Mouse (Mus musculus): ENCODE measurements around the gene 1190005I06Rik. TPM values are rescaled to one million over a fixed set of nuclear protein-coding genes. Genes with fewer than 3 reads are reported as not detected.

1190005I06Rik gene
- 5.2 and 5.7 TPM in 2 replicates for polyA plus RNA-seq (2016; fragmentation: Nextera tagmentation; extraction: Ambion mirVana)

DNA sequence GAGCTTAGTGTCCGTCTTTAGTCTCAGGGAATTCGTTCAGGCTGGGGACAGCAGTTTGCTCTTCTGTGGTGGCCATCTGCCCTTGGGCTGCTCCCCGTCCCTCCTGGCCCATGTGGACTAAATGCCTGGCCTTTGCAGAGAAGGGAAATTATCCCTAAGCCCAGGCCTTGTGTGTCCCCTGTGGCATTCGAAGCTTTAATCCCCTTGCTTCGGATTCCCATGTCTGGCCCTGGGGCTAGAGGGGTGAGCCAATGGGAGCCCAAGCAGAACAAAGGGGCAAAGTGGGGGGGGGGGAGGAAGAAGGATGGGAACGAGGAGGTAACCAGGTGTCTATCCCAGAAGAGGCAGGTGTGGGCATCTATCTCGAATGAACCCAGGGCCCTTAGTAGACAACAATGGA, at the start of gene 1190005I06Rik:
1190005I06Rik (minus strand) TSS at position 101 of the 400 bp plus-strand sequence.
- no peak within 1 kb of the TSS for H3K4me2 ChIP-seq (replicated peaks)
- no peaks in the 10 kb centered on the region for H3K36me3 ChIP-seq
- no peaks in the 10 kb centered on the region for H3K27me3 ChIP-seq
- no peaks in the 10 kb centered on the region for H3K4me1 ChIP-seq
- H3K9ac ChIP-seq (replicated peaks), result no peak within 1 kb of the TSS
- WGBS, result 30% methylated on average over 7 of the region's 7 CpGs
- no peak for ATAC-seq (ENCODE audit: low FRiP score, low read depth)
- H3K9me3 ChIP-seq, result no peaks in the 10 kb centered on the region
- H3K27ac ChIP-seq (replicated peaks), result no peak within 1 kb of the TSS
- H3K4me3 ChIP-seq, result no peak within 1 kb of the TSS

DNA sequence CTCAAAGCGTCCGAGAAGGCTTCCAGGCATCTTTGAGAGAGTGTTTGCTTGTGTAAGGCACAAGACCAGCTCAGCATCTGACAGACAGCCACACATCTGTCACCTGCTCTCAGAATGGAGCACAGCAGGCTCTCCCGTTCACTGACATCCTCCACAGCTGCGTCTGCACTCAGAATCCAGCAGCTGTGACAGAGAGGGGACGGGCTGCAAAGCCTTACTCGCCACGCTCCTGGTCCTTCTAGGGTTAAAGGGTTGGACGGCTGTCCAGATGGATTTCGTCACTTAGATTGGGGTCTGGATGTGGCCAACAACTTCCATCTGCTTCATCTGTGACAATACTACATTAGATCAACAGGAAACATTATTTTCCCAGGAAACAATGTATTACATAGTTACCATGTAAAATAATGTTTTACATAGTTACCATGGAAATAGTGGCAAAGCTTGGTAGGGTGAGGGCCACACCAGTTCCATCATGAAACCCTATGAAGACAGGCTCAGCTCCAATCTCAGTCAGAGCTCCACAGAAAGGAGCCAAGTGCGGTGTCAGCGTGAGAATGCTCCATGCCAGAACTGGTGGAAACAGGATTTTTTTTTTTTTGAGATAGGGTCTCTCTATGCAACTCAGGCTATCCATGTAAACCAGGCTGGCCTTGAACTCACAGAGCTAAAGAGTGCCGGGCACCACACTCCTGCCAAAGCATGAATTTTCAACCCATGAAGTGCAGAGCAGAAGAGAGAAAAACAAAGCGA, 49.1 kb upstream of the 1190005I06Rik start:
- ATAC-seq (ENCODE audit: low FRiP score, low read depth), result no peak
- H3K4me2 ChIP-seq (replicated peaks), result no peak overlapping the region
- 0 out of 2 replicates have a peak, but pooled peaks cover 4% of the 10 kb centered on the region for H3K27me3 ChIP-seq
- H3K9ac ChIP-seq (replicated peaks), result no peak overlapping the region
- 66% methylated on average over 13 of the region's 13 CpGs for WGBS
- H3K36me3 ChIP-seq, result no peaks in the 10 kb centered on the region
- H3K4me1 ChIP-seq, result no peaks in the 10 kb centered on the region
- no peak overlapping the region for H3K4me3 ChIP-seq
- H3K27ac ChIP-seq (replicated peaks), result no peak overlapping the region; the same call in 1 of the 2 replicates
- H3K9me3 ChIP-seq, result no peaks in the 10 kb centered on the region

DNA sequence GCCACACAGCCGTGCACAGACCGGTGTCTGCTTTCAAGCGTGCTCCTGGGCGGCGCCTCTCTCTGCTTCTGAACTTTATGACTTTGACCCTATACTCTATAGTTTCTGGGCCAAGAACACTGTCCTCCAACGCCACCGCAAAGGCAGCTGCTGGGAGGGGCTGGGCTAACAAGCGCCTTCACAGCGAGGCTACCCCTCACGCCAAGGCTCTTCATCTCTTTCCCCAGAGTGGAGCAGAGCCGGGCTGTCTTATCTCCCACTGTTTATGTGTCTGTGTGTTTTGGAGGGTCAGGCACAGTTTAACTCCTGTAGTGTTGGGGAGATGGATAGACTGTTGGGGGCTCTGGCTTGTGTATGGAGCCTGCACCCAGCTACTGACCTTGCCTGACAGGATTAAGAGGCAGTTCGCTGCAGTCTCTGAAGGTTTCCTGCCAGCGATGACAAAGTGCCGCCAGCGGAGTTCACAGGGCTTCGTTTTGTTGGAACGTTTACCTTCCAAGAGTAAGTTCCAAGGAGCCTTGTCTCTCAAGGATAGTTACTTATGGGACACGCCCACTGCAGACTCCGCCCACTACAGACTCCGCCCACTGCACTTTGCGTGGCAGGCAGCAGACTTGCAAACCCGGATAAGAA, 46.5 kb upstream of the 1190005I06Rik start:
- Histone ChIP-seq H3K36me3 (no peaks in the 10 kb centered on the region), H3K4me1 (no peaks in the 10 kb centered on the region), H3K27me3 (no peaks in the 10 kb centered on the region), H3K4me2 (replicated peaks) (no peak overlapping the region), H3K9ac (replicated peaks) (no peak overlapping the region), H3K4me3 (no peak overlapping the region), H3K27ac (replicated peaks) (no peak overlapping the region), H3K9me3 (no peaks in the 10 kb centered on the region)
- 57% methylated on average over 22 of the region's 22 CpGs for WGBS
- no peak for ATAC-seq (ENCODE audit: low FRiP score, low read depth)

DNA sequence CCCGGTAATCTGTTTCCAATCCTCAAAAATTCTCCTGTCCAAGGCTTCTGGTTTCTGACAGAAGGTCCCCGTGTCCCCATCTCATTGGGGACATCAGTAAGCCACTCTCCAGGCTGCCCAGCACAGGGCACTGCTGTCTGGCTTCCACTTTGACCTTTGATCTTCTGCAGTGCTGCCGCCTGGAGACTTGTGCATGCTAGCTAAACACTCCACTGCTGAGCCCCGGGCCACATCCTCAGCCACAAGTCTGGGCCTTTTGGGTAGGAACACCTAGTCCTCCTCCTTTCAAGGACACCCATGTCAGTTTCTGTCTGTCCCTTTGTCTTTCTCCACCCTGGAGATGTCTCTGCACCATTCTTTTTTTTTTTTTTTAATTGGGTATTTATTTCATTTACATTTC, 45.5 kb upstream of the 1190005I06Rik start:
- 72% methylated on average over 4 of the region's 4 CpGs for WGBS
- no peak for ATAC-seq (ENCODE audit: low FRiP score, low read depth)
- no peak overlapping the region for H3K4me2 ChIP-seq (replicated peaks)
- H3K27ac ChIP-seq (replicated peaks), result no peak overlapping the region
- H3K4me3 ChIP-seq, result no peak overlapping the region
- H3K9me3 ChIP-seq, result no peaks in the 10 kb centered on the region
- no peak overlapping the region for H3K9ac ChIP-seq (replicated peaks)
- H3K36me3 ChIP-seq, result no peaks in the 10 kb centered on the region
- no peaks in the 10 kb centered on the region for H3K4me1 ChIP-seq
- no peaks in the 10 kb centered on the region for H3K27me3 ChIP-seq

DNA sequence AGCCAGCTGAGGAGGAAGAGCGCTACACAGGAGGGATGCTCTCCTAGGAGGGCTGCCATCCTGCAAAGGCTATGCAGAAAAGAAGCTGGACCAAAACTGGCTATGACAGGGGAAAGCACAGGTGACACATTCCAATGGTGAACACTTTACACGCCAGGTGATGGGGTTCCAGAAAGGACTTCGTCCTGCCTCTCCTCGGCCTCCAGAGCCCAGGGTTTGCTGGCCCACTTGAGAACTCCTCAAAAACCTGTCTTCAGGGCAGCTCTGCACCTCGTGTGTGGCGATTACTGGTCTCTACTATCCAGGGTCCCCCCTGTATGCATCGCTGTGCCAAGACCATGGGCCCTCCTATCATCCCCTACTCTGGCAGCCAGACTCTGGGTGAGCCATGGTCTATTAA, 41.1 kb upstream of the 1190005I06Rik start:
- Histone ChIP-seq H3K4me2 (replicated peaks) (no peak overlapping the region), H3K4me3 (no peak overlapping the region), H3K9me3 (no peaks in the 10 kb centered on the region), H3K27ac (replicated peaks) (no peak overlapping the region), H3K4me1 (no peaks in the 10 kb centered on the region), H3K9ac (replicated peaks) (no peak overlapping the region), H3K36me3 (no peaks in the 10 kb centered on the region), H3K27me3 (peaks cover 4% of the 10 kb centered on the region; the same call in 1 of the 2 replicates)
- no peak for ATAC-seq (ENCODE audit: low FRiP score, low read depth)
- WGBS, result 83% methylated on average over 7 of the region's 7 CpGs

DNA sequence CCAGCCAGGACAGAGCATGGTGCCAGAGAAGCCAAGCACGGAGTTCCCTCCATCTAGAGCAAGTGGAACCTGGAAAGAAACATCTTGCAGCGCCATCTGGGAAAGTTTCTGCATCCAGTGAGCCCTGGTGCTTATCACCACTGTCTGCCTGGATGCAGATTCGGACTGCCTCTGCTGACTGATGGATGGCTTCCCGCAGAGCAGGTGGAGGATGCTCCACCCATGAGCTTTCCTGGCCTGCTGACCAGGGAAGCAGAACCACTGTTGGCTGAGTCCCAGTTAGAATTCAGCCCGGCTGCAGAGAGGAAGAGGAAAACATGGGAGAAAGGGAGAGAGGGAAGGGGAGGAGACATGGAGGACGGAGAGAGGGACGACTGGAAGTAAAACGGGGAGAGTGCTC, 40.4 kb upstream of the 1190005I06Rik start:
- H3K27me3 ChIP-seq, result peaks cover 9% of the 10 kb centered on the region; the same call in 1 of the 2 replicates
- no peaks in the 10 kb centered on the region for H3K36me3 ChIP-seq
- no peak overlapping the region for H3K9ac ChIP-seq (replicated peaks)
- H3K27ac ChIP-seq (replicated peaks), result no peak overlapping the region
- WGBS, result 79% methylated on average over 8 of the region's 8 CpGs
- no peak overlapping the region for H3K4me2 ChIP-seq (replicated peaks)
- no peaks in the 10 kb centered on the region for H3K9me3 ChIP-seq
- H3K4me3 ChIP-seq, result no peak overlapping the region
- H3K4me1 ChIP-seq, result no peaks in the 10 kb centered on the region
- no peak for ATAC-seq (ENCODE audit: low FRiP score, low read depth)

DNA sequence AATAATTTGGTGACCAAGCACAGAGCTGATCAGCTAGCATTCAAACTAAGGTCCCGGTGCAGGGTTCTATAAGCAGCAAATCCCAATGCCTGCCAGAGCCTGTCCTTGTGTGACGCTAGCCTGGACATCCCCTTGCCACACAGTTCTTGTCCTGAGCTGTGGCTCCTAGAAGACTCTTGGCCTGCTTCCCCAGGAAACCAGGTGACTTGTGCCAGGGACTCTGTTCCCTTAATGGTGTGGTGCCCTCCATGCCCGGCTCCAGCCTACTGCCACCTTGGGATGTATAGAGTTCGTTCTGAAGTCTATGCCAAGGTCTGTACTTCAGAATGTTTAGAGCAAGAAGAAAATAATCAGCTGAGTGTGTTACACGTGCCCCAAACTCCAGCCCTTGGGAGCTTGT, 39.1 kb upstream of the 1190005I06Rik start:
- H3K9ac ChIP-seq (replicated peaks), result no peak overlapping the region
- 83% methylated on average over 5 of the region's 5 CpGs for WGBS
- H3K36me3 ChIP-seq, result no peaks in the 10 kb centered on the region
- ATAC-seq (ENCODE audit: low FRiP score, low read depth), result no peak
- H3K9me3 ChIP-seq, result no peaks in the 10 kb centered on the region
- no peaks in the 10 kb centered on the region for H3K4me1 ChIP-seq
- H3K4me3 ChIP-seq, result no peak overlapping the region
- peaks cover 10% of the 10 kb centered on the region; the same call in 1 of the 2 replicates for H3K27me3 ChIP-seq
- H3K27ac ChIP-seq (replicated peaks), result no peak overlapping the region
- no peak overlapping the region for H3K4me2 ChIP-seq (replicated peaks)

DNA sequence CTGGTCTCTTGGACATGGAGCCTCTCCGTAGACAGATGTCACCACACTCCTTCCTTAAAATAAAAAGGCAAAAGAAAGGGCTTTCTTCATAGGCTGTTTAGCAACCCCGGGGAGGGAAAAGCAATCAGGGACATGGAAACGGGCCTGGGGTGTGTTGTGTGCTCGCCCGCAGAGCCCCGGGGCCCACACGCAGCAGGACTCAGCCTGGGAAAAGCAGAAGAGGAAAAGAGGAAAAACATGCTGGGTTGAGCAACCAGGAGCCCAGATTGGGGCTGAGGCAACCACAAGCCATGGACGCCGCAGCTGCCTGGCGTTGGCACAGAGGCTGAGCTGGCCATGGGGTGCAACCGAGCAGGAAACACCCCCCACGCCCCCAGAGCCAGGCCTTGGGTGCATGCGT, 38.6 kb upstream of the 1190005I06Rik start:
- Histone ChIP-seq H3K4me2 (replicated peaks) (no peak overlapping the region), H3K27ac (replicated peaks) (no peak overlapping the region), H3K36me3 (no peaks in the 10 kb centered on the region), H3K4me1 (no peaks in the 10 kb centered on the region), H3K9ac (replicated peaks) (no peak overlapping the region), H3K4me3 (no peak overlapping the region), H3K9me3 (no peaks in the 10 kb centered on the region), H3K27me3 (peaks cover 10% of the 10 kb centered on the region; the same call in 1 of the 2 replicates)
- WGBS, result 83% methylated on average over 13 of the region's 13 CpGs
- no peak for ATAC-seq (ENCODE audit: low FRiP score, low read depth)

DNA sequence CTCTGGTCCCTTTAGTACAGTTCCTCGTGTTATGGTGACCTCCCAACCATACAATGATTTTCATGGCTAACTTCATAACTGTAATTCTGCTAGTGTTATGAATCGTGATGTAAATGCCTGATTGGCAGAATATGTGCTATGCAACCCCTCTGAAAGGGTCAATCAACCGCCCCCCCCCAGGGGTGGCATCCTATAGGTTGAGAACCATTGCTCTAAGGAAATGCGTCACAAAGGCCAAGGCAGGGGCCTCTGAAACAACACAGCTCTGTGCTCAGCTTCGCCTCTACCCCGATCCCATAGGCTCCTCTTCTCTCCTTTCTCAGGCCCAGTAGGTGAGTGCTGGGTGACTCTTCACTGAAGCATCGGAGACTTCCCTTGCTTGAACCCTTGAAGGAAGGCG, 38.2 kb upstream of the 1190005I06Rik start:
- Histone ChIP-seq H3K4me3 (no peak overlapping the region), H3K4me1 (no peaks in the 10 kb centered on the region), H3K9me3 (no peaks in the 10 kb centered on the region), H3K4me2 (replicated peaks) (no peak overlapping the region), H3K36me3 (no peaks in the 10 kb centered on the region), H3K9ac (replicated peaks) (no peak overlapping the region), H3K27ac (replicated peaks) (no peak overlapping the region), H3K27me3 (peaks cover 10% of the 10 kb centered on the region; the same call in 1 of the 2 replicates)
- WGBS, result 82% methylated on average over 8 of the region's 8 CpGs
- ATAC-seq (ENCODE audit: low FRiP score, low read depth), result no peak

- no peak overlapping the region for H3K9ac ChIP-seq (replicated peaks)
- no peak overlapping the region for H3K4me3 ChIP-seq
- 75% methylated on average over 5 of the region's 5 CpGs for WGBS
These were observed 37.7 kb upstream of the 1190005I06Rik start for GRCm38 (mm10) chr8:120685097-120685496.

GRCm38 (mm10) chr8:120684082-120684481, 36.6 kb upstream of the 1190005I06Rik start:
- Histone ChIP-seq H3K9ac (replicated peaks) (no peak overlapping the region), H3K9me3 (no peaks in the 10 kb centered on the region), H3K4me1 (no peaks in the 10 kb centered on the region), H3K27ac (replicated peaks) (no peak overlapping the region), H3K4me3 (no peak overlapping the region), H3K36me3 (no peaks in the 10 kb centered on the region), H3K27me3 (peaks cover 10% of the 10 kb centered on the region; the same call in 1 of the 2 replicates), H3K4me2 (replicated peaks) (no peak overlapping the region)
- WGBS, result 51% methylated on average over 5 of the region's 5 CpGs
- no peak for ATAC-seq (ENCODE audit: low FRiP score, low read depth)

More at GRCm38 (mm10) chr8:120685097-120685496, 37.7 kb upstream of the 1190005I06Rik start:
- Histone ChIP-seq H3K36me3 (no peaks in the 10 kb centered on the region), H3K9me3 (no peaks in the 10 kb centered on the region), H3K4me1 (no peaks in the 10 kb centered on the region), H3K4me2 (replicated peaks) (no peak overlapping the region), H3K27me3 (peaks cover 10% of the 10 kb centered on the region; the same call in 1 of the 2 replicates), H3K27ac (replicated peaks) (no peak overlapping the region)
- no peak for ATAC-seq (ENCODE audit: low FRiP score, low read depth)

DNA sequence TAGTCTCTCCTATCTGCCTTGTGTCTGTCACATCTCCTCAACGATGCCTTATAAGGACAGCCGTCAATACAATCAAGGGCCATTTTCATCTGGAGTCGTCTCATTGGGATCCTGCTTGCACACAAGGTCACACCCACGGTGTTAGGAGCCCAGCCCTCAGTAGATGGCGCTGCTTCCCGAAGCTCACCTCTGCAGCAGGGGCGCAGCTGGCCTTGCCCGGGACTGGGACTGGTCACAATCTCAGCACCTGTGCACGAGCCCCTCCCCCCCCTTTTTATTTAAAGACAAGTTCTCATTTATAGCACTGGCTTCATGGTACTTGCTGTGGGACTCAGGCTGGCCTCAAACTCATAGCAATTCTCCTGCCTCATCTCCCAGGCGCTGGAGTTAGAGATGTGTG, 36.2 kb upstream of the 1190005I06Rik start:
- Histone ChIP-seq H3K4me2 (replicated peaks) (no peak overlapping the region), H3K36me3 (no peaks in the 10 kb centered on the region), H3K27ac (replicated peaks) (no peak overlapping the region), H3K4me1 (no peaks in the 10 kb centered on the region), H3K9ac (replicated peaks) (no peak overlapping the region), H3K4me3 (no peak overlapping the region), H3K9me3 (no peaks in the 10 kb centered on the region), H3K27me3 (peaks cover 10% of the 10 kb centered on the region; the same call in 1 of the 2 replicates)
- 16% methylated on average over 10 of the region's 10 CpGs for WGBS
- no peak for ATAC-seq (ENCODE audit: low FRiP score, low read depth)
